Mouse (Mus musculus): ENCODE data around the gene Pde7b. TPM values are rescaled to one million over a fixed set of nuclear protein-coding genes. Genes with fewer than 3 reads are reported as not detected.

Pde7b gene
- polyA plus RNA-seq, 1 experiment from 2014 or later, result 14.4 TPM

GRCm38 (mm10) chr10:20372046-20372445, 352.8 kb downstream of the Pde7b start:
- H3K27ac ChIP-seq, result no peak overlapping the region
- no peak overlapping the region for H3K4me2 ChIP-seq (replicated peaks)
- WGBS, result 96% methylated on average over 5 of the region's 5 CpGs

GRCm38 (mm10) chr10:20362450-20363118, 362.3 kb downstream of the Pde7b start:
- no peak overlapping the region for H3K27ac ChIP-seq
- H3K9me3 ChIP-seq, result no peaks in the 10 kb centered on the region
- no peaks in the 10 kb centered on the region for H3K4me1 ChIP-seq
- H3K36me3 ChIP-seq, result peaks cover 9% of the 10 kb centered on the region
- ATAC-seq (ENCODE audit: insufficient number of reproducible peaks, insufficient read depth, low FRiP score, low TSS enrichment), result no peak
- H3K27me3 ChIP-seq, result no peaks in the 10 kb centered on the region
- H3K4me3 ChIP-seq, result no peak overlapping the region
- H3K4me2 ChIP-seq (replicated peaks), result no peak overlapping the region
- no peak overlapping the region for H3K9ac ChIP-seq
- whole genome bisulfite sequencing, result 73% methylated on average over 4 of the region's 4 CpGs

More at GRCm38 (mm10) chr10:20372046-20372445, 352.8 kb downstream of the Pde7b start:
- Histone ChIP-seq H3K27me3 (no peaks in the 10 kb centered on the region), H3K9me3 (no peaks in the 10 kb centered on the region), H3K9ac (no peak overlapping the region), H3K4me1 (no peaks in the 10 kb centered on the region), H3K4me3 (no peak overlapping the region), H3K36me3 (no peaks in the 10 kb centered on the region)
- no peak for ATAC-seq (ENCODE audit: insufficient number of reproducible peaks, insufficient read depth, low FRiP score, low TSS enrichment)

- no peaks in the 10 kb centered on the region for H3K27me3 ChIP-seq
- 64% methylated on average over 10 of the region's 10 CpGs for whole genome bisulfite sequencing
- no peak overlapping the region for H3K27ac ChIP-seq
- no peak overlapping the region for H3K9ac ChIP-seq
- no peak overlapping the region for H3K4me2 ChIP-seq (replicated peaks)
- peaks cover 16% of the 10 kb centered on the region for H3K36me3 ChIP-seq
- H3K9me3 ChIP-seq, result no peaks in the 10 kb centered on the region
- ATAC-seq (ENCODE audit: insufficient number of reproducible peaks, insufficient read depth, low FRiP score, low TSS enrichment), result no peak
- H3K4me3 ChIP-seq, result no peak overlapping the region
- H3K4me1 ChIP-seq, result no peaks in the 10 kb centered on the region
These were observed 363.1 kb downstream of the Pde7b start for GRCm38 (mm10) chr10:20361542-20362449.

- Histone ChIP-seq H3K4me3 (no peak overlapping the region), H3K27ac (no peak overlapping the region), H3K9me3 (no peaks in the 10 kb centered on the region), H3K36me3 (peaks cover 21% of the 10 kb centered on the region), H3K4me2 (replicated peaks) (peak overlapping the region; percentile 75; the same call in 1 of the 2 replicates), H3K4me1 (peaks cover 9% of the 10 kb centered on the region; the same call in 1 of the 2 replicates), H3K9ac (no peak overlapping the region), H3K27me3 (no peaks in the 10 kb centered on the region)
- ATAC-seq (ENCODE audit: insufficient number of reproducible peaks, insufficient read depth, low FRiP score, low TSS enrichment), result no peak
- 92% methylated on average over 2 of the region's 2 CpGs for WGBS
These were observed 376.0 kb downstream of the Pde7b start for GRCm38 (mm10) chr10:20348894-20349293.

Other genes with a start within 250 kb of the Pde7b start
- gene Ahi1, start 227.5 kb upstream of the Pde7b start, polyA plus RNA-seq (2016; fragmentation: Nextera tagmentation; extraction: Ambion mirVana), result 12.4 and 15.1 TPM in 2 replicates